Mouse (Mus musculus): ENCODE measurements around the gene Csrnp3. TPM values are rescaled to one million over a fixed set of nuclear protein-coding genes. Genes with fewer than 3 reads are reported as not detected.

Gene Csrnp3
- polyA plus RNA-seq, 1 experiment from 2014 or later: 0.42 TPM

GRCm38 (mm10) chr2:65820114-65820769 is 25.3 kb upstream of the Csrnp3 start:
- H3K27ac ChIP-seq (replicated peaks): no peak overlapping the region
- no peak overlapping the region for H3K4me2 ChIP-seq (replicated peaks; ENCODE audit: low read depth)
- no peaks in the 10 kb centered on the region for H3K36me3 ChIP-seq (ENCODE audit: control insufficient read depth, insufficient read depth, low read length)
- DNase-seq (ENCODE audit: low spot score) (no peak), ATAC-seq (ENCODE audit: low FRiP score, low TSS enrichment) (no peak)
- H3K9ac ChIP-seq (ENCODE audit: low read length): no peak overlapping the region
- 68% methylated on average over 4 of the region's 4 CpGs for WGBS
- no peaks in the 10 kb centered on the region for H3K27me3 ChIP-seq (ENCODE audit: control insufficient read depth, insufficient read depth, low read length)
- no peaks in the 10 kb centered on the region for H3K9me3 ChIP-seq (ENCODE audit: control insufficient read depth, low read length)
- H3K4me1 ChIP-seq (replicated peaks; ENCODE audit: control insufficient read depth, insufficient read depth): no peaks in the 10 kb centered on the region
- H3K4me3 ChIP-seq (ENCODE audit: low read depth, low read length): no peak overlapping the region
- TF ChIP-seq CTCF (IDR thresholded peaks at IDR 0.05; ENCODE audit: low read depth) (no peak), EP300 (optimal IDR thresholded peaks at IDR 0.05) (no peak)

DNA sequence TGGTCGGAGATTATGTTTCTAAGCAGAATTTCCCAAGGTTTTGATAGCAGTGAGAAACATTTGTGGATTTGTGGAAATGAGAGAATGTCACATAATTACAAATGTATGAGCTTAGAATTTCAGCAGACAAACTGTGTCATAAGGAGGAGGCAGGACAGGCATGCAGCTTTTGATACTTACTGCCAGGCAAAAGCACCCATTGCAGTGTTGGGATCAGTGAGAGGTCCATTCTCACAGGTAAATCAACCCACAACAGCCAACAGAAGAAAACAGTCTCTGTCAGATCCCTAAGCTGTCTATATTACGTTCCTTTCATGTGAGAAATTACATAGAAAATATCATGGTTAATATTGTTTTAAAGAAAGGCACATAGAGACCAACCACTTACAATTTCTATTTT is 19.3 kb upstream of the Csrnp3 start:
- no peak for ATAC-seq (ENCODE audit: low FRiP score, low TSS enrichment)
- TF ChIP-seq CTCF (IDR thresholded peaks at IDR 0.05; ENCODE audit: low read depth) (no peak), EP300 (optimal IDR thresholded peaks at IDR 0.05) (no peak)
- WGBS: 81% methylated on average over 2 of the region's 2 CpGs
- Histone ChIP-seq H3K27ac (replicated peaks) (no peak overlapping the region), H3K36me3 (ENCODE audit: control insufficient read depth, insufficient read depth, low read length) (no peaks in the 10 kb centered on the region), H3K9me3 (ENCODE audit: control insufficient read depth, low read length) (no peaks in the 10 kb centered on the region), H3K9ac (ENCODE audit: low read length) (no peak overlapping the region), H3K4me3 (ENCODE audit: low read depth, low read length) (no peak overlapping the region), H3K27me3 (ENCODE audit: control insufficient read depth, insufficient read depth, low read length) (no peaks in the 10 kb centered on the region), H3K4me1 (replicated peaks; ENCODE audit: control insufficient read depth, insufficient read depth) (no peaks in the 10 kb centered on the region), H3K4me2 (replicated peaks; ENCODE audit: low read depth) (no peak overlapping the region)
- no peak for DNase-seq (ENCODE audit: low spot score)

DNA sequence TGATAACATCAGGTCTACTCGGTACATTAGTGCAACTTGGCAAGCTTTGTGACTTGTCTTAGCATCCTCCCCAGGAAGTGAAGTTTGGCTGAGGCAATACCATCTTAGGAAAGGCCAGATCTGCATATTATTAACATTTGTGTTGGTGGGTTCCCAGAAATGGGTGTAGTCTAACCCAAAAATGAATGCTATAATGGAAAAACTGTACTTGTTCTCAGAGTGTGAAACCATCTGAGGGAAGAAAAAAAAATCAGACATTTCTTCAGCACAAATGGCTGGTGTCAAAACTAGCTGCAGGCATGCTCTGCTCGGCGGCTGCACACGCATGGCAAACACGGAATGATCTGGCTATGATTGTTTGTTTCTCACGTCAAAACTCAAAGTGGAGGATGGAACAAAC is 18.8 kb upstream of the Csrnp3 start:
- Histone ChIP-seq H3K36me3 (ENCODE audit: control insufficient read depth, insufficient read depth, low read length) (no peaks in the 10 kb centered on the region), H3K27ac (replicated peaks) (no peak overlapping the region), H3K9me3 (ENCODE audit: control insufficient read depth, low read length) (no peaks in the 10 kb centered on the region), H3K27me3 (ENCODE audit: control insufficient read depth, insufficient read depth, low read length) (no peaks in the 10 kb centered on the region), H3K4me3 (ENCODE audit: low read depth, low read length) (no peak overlapping the region), H3K4me1 (replicated peaks; ENCODE audit: control insufficient read depth, insufficient read depth) (no peaks in the 10 kb centered on the region), H3K9ac (ENCODE audit: low read length) (no peak overlapping the region), H3K4me2 (replicated peaks; ENCODE audit: low read depth) (no peak overlapping the region)
- DNase-seq (ENCODE audit: low spot score): no peak
- no peak for TF ChIP-seq CTCF (IDR thresholded peaks at IDR 0.05; ENCODE audit: low read depth)
- no peak for TF ChIP-seq EP300 (optimal IDR thresholded peaks at IDR 0.05)
- ATAC-seq (ENCODE audit: low FRiP score, low TSS enrichment): no peak
- WGBS: 56% methylated on average over 6 of the region's 6 CpGs

DNA sequence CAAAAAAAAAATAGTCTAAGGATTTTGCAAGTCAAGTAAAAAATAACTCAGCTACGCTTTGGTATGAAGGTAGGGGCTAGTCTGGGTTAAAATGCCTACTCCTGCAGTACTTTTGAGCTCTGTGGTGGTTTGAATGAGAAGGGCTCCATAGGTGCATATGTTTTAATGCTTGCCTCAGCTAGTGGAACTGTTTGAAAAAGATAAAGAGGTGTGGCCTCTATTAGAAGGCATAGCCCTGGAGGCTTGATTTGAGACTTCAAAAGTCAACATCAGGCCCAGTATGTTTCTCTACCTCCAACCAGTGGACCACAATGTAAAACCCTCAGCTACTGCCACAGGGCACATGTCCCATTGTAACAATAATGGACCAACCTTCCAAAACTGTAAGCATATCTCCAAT is 16.9 kb upstream of the Csrnp3 start:
- Histone ChIP-seq H3K4me1 (replicated peaks; ENCODE audit: control insufficient read depth, insufficient read depth) (no peaks in the 10 kb centered on the region), H3K27ac (replicated peaks) (no peak overlapping the region), H3K4me2 (replicated peaks; ENCODE audit: low read depth) (no peak overlapping the region), H3K9ac (ENCODE audit: low read length) (no peak overlapping the region), H3K36me3 (ENCODE audit: control insufficient read depth, insufficient read depth, low read length) (no peaks in the 10 kb centered on the region), H3K27me3 (ENCODE audit: control insufficient read depth, insufficient read depth, low read length) (no peaks in the 10 kb centered on the region), H3K9me3 (ENCODE audit: control insufficient read depth, low read length) (no peaks in the 10 kb centered on the region), H3K4me3 (ENCODE audit: low read depth, low read length) (no peak overlapping the region)
- no peak for DNase-seq (ENCODE audit: low spot score)
- 92% methylated on average over 1 of the region's 1 CpGs for WGBS
- no peak for TF ChIP-seq EP300 (optimal IDR thresholded peaks at IDR 0.05)
- no peak for TF ChIP-seq CTCF (IDR thresholded peaks at IDR 0.05; ENCODE audit: low read depth)
- no peak for ATAC-seq (ENCODE audit: low FRiP score, low TSS enrichment)

GRCm38 (mm10) chr2:65832738-65833395 is 12.7 kb upstream of the Csrnp3 start:
- ATAC-seq (ENCODE audit: low FRiP score, low TSS enrichment) (no peak), DNase-seq (ENCODE audit: low spot score) (no peak)
- H3K27ac ChIP-seq (replicated peaks): no peak overlapping the region
- H3K27me3 ChIP-seq (ENCODE audit: control insufficient read depth, insufficient read depth, low read length): no peaks in the 10 kb centered on the region
- no peaks in the 10 kb centered on the region for H3K9me3 ChIP-seq (ENCODE audit: control insufficient read depth, low read length)
- no peaks in the 10 kb centered on the region for H3K4me1 ChIP-seq (replicated peaks; ENCODE audit: control insufficient read depth, insufficient read depth)
- no peak for TF ChIP-seq EP300 (optimal IDR thresholded peaks at IDR 0.05)
- no peak for TF ChIP-seq CTCF (IDR thresholded peaks at IDR 0.05; ENCODE audit: low read depth)
- H3K36me3 ChIP-seq (ENCODE audit: control insufficient read depth, insufficient read depth, low read length): no peaks in the 10 kb centered on the region
- WGBS: 73% methylated on average over 11 of the region's 11 CpGs
- no peak overlapping the region for H3K4me2 ChIP-seq (replicated peaks; ENCODE audit: low read depth)
- H3K9ac ChIP-seq (ENCODE audit: low read length): no peak overlapping the region
- no peak overlapping the region for H3K4me3 ChIP-seq (ENCODE audit: low read depth, low read length)

- H3K9me3 ChIP-seq (ENCODE audit: control insufficient read depth, low read length): no peaks in the 10 kb centered on the region
- H3K36me3 ChIP-seq (ENCODE audit: control insufficient read depth, insufficient read depth, low read length): no peaks in the 10 kb centered on the region
- H3K27ac ChIP-seq (replicated peaks): no peak overlapping the region
- H3K4me1 ChIP-seq (replicated peaks; ENCODE audit: control insufficient read depth, insufficient read depth): no peaks in the 10 kb centered on the region
- no peaks in the 10 kb centered on the region for H3K27me3 ChIP-seq (ENCODE audit: control insufficient read depth, insufficient read depth, low read length)
- no peak overlapping the region for H3K4me2 ChIP-seq (replicated peaks; ENCODE audit: low read depth)
- WGBS: 57% methylated on average over 7 of the region's 7 CpGs
- no peak for DNase-seq (ENCODE audit: low spot score)
- TF ChIP-seq EP300 (optimal IDR thresholded peaks at IDR 0.05): no peak
- no peak for TF ChIP-seq CTCF (IDR thresholded peaks at IDR 0.05; ENCODE audit: low read depth)
- H3K4me3 ChIP-seq (ENCODE audit: low read depth, low read length): no peak overlapping the region
- no peak for ATAC-seq (ENCODE audit: low FRiP score, low TSS enrichment)
- no peak overlapping the region for H3K9ac ChIP-seq (ENCODE audit: low read length)
Observed at GRCm38 (mm10) chr2:65833421-65833820, 12.1 kb upstream of the Csrnp3 start.

Data from stomach, postnatal 0 days (tissue).